Mouse (Mus musculus): ENCODE data around the gene Lamc1.

DNA sequence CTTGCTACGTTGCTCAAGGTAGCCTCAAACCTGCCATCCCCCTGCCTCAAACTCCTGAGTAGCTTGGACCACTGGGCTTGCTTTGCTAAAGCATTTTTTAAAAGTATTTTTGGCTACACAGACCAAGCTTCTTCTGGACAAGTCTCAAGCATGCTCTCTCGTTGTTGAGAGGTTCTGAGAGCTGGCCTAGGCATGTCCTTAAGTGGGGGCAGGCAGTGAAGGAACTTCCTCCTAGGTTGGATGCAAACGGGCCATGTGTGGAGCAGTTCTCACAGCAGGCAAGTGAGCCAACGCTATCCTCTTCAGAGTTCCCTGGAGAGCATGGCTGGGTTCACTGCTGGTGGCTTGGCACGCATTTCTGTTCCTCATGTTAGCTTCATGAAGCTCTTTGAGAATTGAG lies 34.5 kb upstream of the Lamc1 start:
- no peak for TF ChIP-seq POLR2A (IDR thresholded peaks at IDR 0.05; ENCODE audit: extremely low read depth, insufficient read depth, low read length)
- no peak for TF ChIP-seq CTCF (IDR thresholded peaks at IDR 0.05; ENCODE audit: low read depth, low read length)
